Comparison of ENCODE assay signal across 17 mouse cellular contexts in genomic region chr3:138745091-138745490, GRCm38 (mm10). TPM values are rescaled to one million over a fixed set of nuclear protein-coding genes. Genes with fewer than 3 reads are reported as not detected.
DNase-seq lines count a peak whose midpoint lies in the region; ATAC-seq lines count a peak whose summit lies in the region.
"Had no signal": no experiment of that assay in that cellular context is flagged by ENCODE, and none has a peak within 500 bp of the region (broad histone marks: within the 10 kb centered on the region; RNA-seq: fewer than 3 reads in every experiment).

No protein-coding gene starts in this region.

- H3K27me3 ChIP-seq in forebrain, embryonic 13.5 days, result peaks cover 8% of the 10 kb centered on the region; the same call in 1 of the 2 replicates
- H3K27me3 ChIP-seq in forebrain, embryonic 10.5 days (ENCODE audit: poor library complexity, severe bottlenecking), result peaks cover 16% of the 10 kb centered on the region
- H3K27me3 ChIP-seq in midbrain, embryonic 13.5 days, result peaks cover 8% of the 10 kb centered on the region; the same call in 1 of the 2 replicates
- H3K27me3 ChIP-seq in midbrain, embryonic 11.5 days (ENCODE audit: control insufficient read depth, insufficient read depth, low read length), result peaks cover 8% of the 10 kb centered on the region; the same call in 1 of the 2 replicates
- no peaks in the 10 kb centered on the region for H3K27me3 ChIP-seq in hindbrain, embryonic 15.5 days
- no peaks in the 10 kb centered on the region for H3K27me3 ChIP-seq in neural tube, embryonic 15.5 days (replicated peaks)
- H3K27me3 ChIP-seq in kidney, embryonic 14.5 days (ENCODE audit: control insufficient read depth, insufficient read depth, low read length), result peaks cover 9% of the 10 kb centered on the region; the same call in 1 of the 2 replicates

- no peaks in the 10 kb centered on the region for H3K9me3 ChIP-seq in forebrain, embryonic 13.5 days (replicated peaks)
- H3K9me3 ChIP-seq in forebrain, embryonic 10.5 days, result no peaks in the 10 kb centered on the region
- no peaks in the 10 kb centered on the region for H3K9me3 ChIP-seq in midbrain, embryonic 13.5 days
- H3K9me3 ChIP-seq in midbrain, embryonic 11.5 days (ENCODE audit: control insufficient read depth, low read length), result no peaks in the 10 kb centered on the region
- H3K9me3 ChIP-seq in hindbrain, embryonic 15.5 days, result no peaks in the 10 kb centered on the region
- H3K9me3 ChIP-seq in neural tube, embryonic 15.5 days (replicated peaks), result no peaks in the 10 kb centered on the region
- no peaks in the 10 kb centered on the region for H3K9me3 ChIP-seq in kidney, embryonic 14.5 days (ENCODE audit: control insufficient read depth, low read length)
- H3K9me3 ChIP-seq: heart, embryonic 15.5 days had no signal

- no peak for ATAC-seq in forebrain, embryonic 13.5 days
- ATAC-seq in midbrain, embryonic 13.5 days, result no peak
- ATAC-seq in midbrain, embryonic 11.5 days (ENCODE audit: low FRiP score), result no peak
- ATAC-seq in hindbrain, embryonic 15.5 days (ENCODE audit: low FRiP score, low read depth), result no peak
- no peak for ATAC-seq in neural tube, embryonic 15.5 days (ENCODE audit: low FRiP score)
- no peak for ATAC-seq in kidney, embryonic 14.5 days (ENCODE audit: low FRiP score, low TSS enrichment)

- 0 out of 2 replicates have a peak overlapping the region, but pooled peaks have one; percentile 19 for H3K9ac ChIP-seq in forebrain, embryonic 13.5 days
- H3K9ac ChIP-seq in midbrain, embryonic 13.5 days (replicated peaks), result 0 out of 2 replicates have a peak overlapping the region, but pooled peaks have one; percentile 15
- no peak overlapping the region for H3K9ac ChIP-seq in midbrain, embryonic 11.5 days (ENCODE audit: low read length)
- 0 out of 2 replicates have a peak overlapping the region, but pooled peaks have one; percentile 88 for H3K9ac ChIP-seq in hindbrain, embryonic 15.5 days
- peak overlapping the region; percentile 91; the same call in 1 of the 2 replicates for H3K9ac ChIP-seq in neural tube, embryonic 15.5 days (replicated peaks)
- H3K9ac ChIP-seq in kidney, embryonic 14.5 days (ENCODE audit: low read depth, low read length), result no peak overlapping the region
- H3K9ac ChIP-seq: heart, embryonic 15.5 days had no signal

- WGBS in forebrain, embryonic 13.5 days, result 71% methylated on average over 11 of the region's 11 CpGs
- 87% methylated on average over 11 of the region's 11 CpGs for WGBS in forebrain, embryonic 10.5 days
- WGBS in midbrain, embryonic 13.5 days, result 71% methylated on average over 11 of the region's 11 CpGs
- WGBS in midbrain, embryonic 11.5 days, result 87% methylated on average over 11 of the region's 11 CpGs
- 59% methylated on average over 11 of the region's 11 CpGs for WGBS in hindbrain, embryonic 15.5 days
- WGBS in neural tube, embryonic 15.5 days, result 60% methylated on average over 11 of the region's 11 CpGs
- 81% methylated on average over 11 of the region's 11 CpGs for WGBS in kidney, embryonic 14.5 days

- no peak overlapping the region for H3K27ac ChIP-seq in forebrain, embryonic 13.5 days
- H3K27ac ChIP-seq in forebrain, embryonic 10.5 days, result no peak overlapping the region
- H3K27ac ChIP-seq in midbrain, embryonic 13.5 days, result no peak overlapping the region
- H3K27ac ChIP-seq in midbrain, embryonic 11.5 days (ENCODE audit: low read depth, low read length), result no peak overlapping the region
- 0 out of 2 replicates have a peak overlapping the region, but pooled peaks have one; percentile 31 for H3K27ac ChIP-seq in hindbrain, embryonic 15.5 days (replicated peaks)
- H3K27ac ChIP-seq in neural tube, embryonic 15.5 days (replicated peaks), result 0 out of 2 replicates have a peak overlapping the region, but pooled peaks have one; percentile 95
- H3K27ac ChIP-seq in kidney, embryonic 14.5 days (ENCODE audit: low read depth, low read length), result no peak overlapping the region
- H3K27ac ChIP-seq: heart, embryonic 15.5 days had no signal

- H3K4me3 ChIP-seq in forebrain, embryonic 13.5 days, result 0 out of 2 replicates have a peak overlapping the region, but pooled peaks have one; percentile 87
- no peak overlapping the region for H3K4me3 ChIP-seq in forebrain, embryonic 10.5 days
- H3K4me3 ChIP-seq in midbrain, embryonic 13.5 days (replicated peaks), result peak overlapping the region; percentile 89
- H3K4me3 ChIP-seq in midbrain, embryonic 11.5 days (ENCODE audit: low read depth, low read length), result no peak overlapping the region
- H3K4me3 ChIP-seq in hindbrain, embryonic 15.5 days, result peak overlapping the region; percentile 92
- peak overlapping the region; percentile 96 for H3K4me3 ChIP-seq in neural tube, embryonic 15.5 days (replicated peaks)
- H3K4me3 ChIP-seq in kidney, embryonic 14.5 days (ENCODE audit: low read length), result no peak overlapping the region

- H3K4me1 ChIP-seq in forebrain, embryonic 13.5 days, result peaks cover 31% of the 10 kb centered on the region
- H3K4me1 ChIP-seq in forebrain, embryonic 10.5 days, result peaks cover 32% of the 10 kb centered on the region
- peaks cover 47% of the 10 kb centered on the region for H3K4me1 ChIP-seq in midbrain, embryonic 13.5 days (replicated peaks)
- no peaks in the 10 kb centered on the region; the same call in 1 of the 2 replicates for H3K4me1 ChIP-seq in midbrain, embryonic 11.5 days (ENCODE audit: control insufficient read depth, insufficient read depth, low read length)
- peaks cover 44% of the 10 kb centered on the region for H3K4me1 ChIP-seq in hindbrain, embryonic 15.5 days (replicated peaks)
- H3K4me1 ChIP-seq in neural tube, embryonic 15.5 days, result peaks cover 51% of the 10 kb centered on the region
- peaks cover 21% of the 10 kb centered on the region for H3K4me1 ChIP-seq in kidney, embryonic 14.5 days (ENCODE audit: control insufficient read depth, insufficient read depth, low read length)

- peak overlapping the region; percentile 79 for H3K4me2 ChIP-seq in forebrain, embryonic 13.5 days
- H3K4me2 ChIP-seq in midbrain, embryonic 13.5 days (replicated peaks), result peak overlapping the region; percentile 78
- no peak overlapping the region for H3K4me2 ChIP-seq in midbrain, embryonic 11.5 days
- peak overlapping the region; percentile 87 for H3K4me2 ChIP-seq in hindbrain, embryonic 15.5 days
- H3K4me2 ChIP-seq in neural tube, embryonic 15.5 days, result peak overlapping the region; percentile 83
- H3K4me2 ChIP-seq in kidney, embryonic 14.5 days (replicated peaks; ENCODE audit: low read depth, low read length), result no peak overlapping the region

- no peaks in the 10 kb centered on the region for H3K36me3 ChIP-seq in forebrain, embryonic 13.5 days (ENCODE audit: poor library complexity, severe bottlenecking)
- H3K36me3 ChIP-seq in forebrain, embryonic 10.5 days (replicated peaks), result no peaks in the 10 kb centered on the region
- no peaks in the 10 kb centered on the region for H3K36me3 ChIP-seq in midbrain, embryonic 13.5 days
- H3K36me3 ChIP-seq in midbrain, embryonic 11.5 days (ENCODE audit: control insufficient read depth, insufficient read depth, low read length), result no peaks in the 10 kb centered on the region
- no peaks in the 10 kb centered on the region for H3K36me3 ChIP-seq in hindbrain, embryonic 15.5 days
- H3K36me3 ChIP-seq in neural tube, embryonic 15.5 days, result no peaks in the 10 kb centered on the region
- no peaks in the 10 kb centered on the region for H3K36me3 ChIP-seq in kidney, embryonic 14.5 days (ENCODE audit: control insufficient read depth, insufficient read depth, low read length)
- H3K36me3 ChIP-seq: G1E; heart, embryonic 15.5 days had no signal

- DNase-seq in forebrain, embryonic 10.5 days (ENCODE audit: extremely low spot score, low spot score), result no peak
- DNase-seq in midbrain, embryonic 11.5 days (ENCODE audit: low spot score, missing footprints), result no peak
- no peak for DNase-seq in adrenal gland, postnatal 4 days (ENCODE audit: low spot score in 2 of 2)
- DNase-seq: B cell, adult 2 months; cerebellum, postnatal 10 days; gastrocnemius, postnatal 10 days; kidney, postnatal 14 days; layer of hippocampus, postnatal 36 days; lung, adult 18-20 months; right cerebral cortex, postnatal 14 days had no signal

RNA-seq across cellular contexts. Expression of gene Tspan5, which starts 3.1 kb away (rescaled TPM):
- polyA plus RNA-seq in forebrain, embryonic 13.5 days (2015; fragmentation: Nextera tagmentation; extraction: Ambion mirVana), result 60.2 and 62.7 TPM in 2 replicates
- polyA plus RNA-seq in forebrain, embryonic 10.5 days (2016; fragmentation: Nextera tagmentation; extraction: Ambion mirVana), result 25.3 and 25.7 TPM in 2 replicates
- 75.5 and 79.1 TPM in 2 replicates for polyA plus RNA-seq in midbrain, embryonic 13.5 days (2015; fragmentation: Nextera tagmentation; extraction: Ambion mirVana)
- 46.6 and 48.6 TPM in 2 replicates for polyA plus RNA-seq in midbrain, embryonic 11.5 days (2014; fragmentation: Nextera tagmentation; extraction: Ambion mirVana)
- 92.7 and 104 TPM in 2 replicates for polyA plus RNA-seq in hindbrain, embryonic 15.5 days (2015; fragmentation: Nextera tagmentation; extraction: Ambion mirVana)
- 94.2 and 104 TPM in 2 replicates for polyA plus RNA-seq in neural tube, embryonic 15.5 days (2015; fragmentation: Nextera tagmentation; extraction: Ambion mirVana)
- 10 to 100 TPM; 39.3 to 40.5 TPM for total RNA-seq in adrenal gland, postnatal 4 days (2021)
- polyA plus RNA-seq in kidney, embryonic 14.5 days (2014; fragmentation: Nextera tagmentation; extraction: Ambion mirVana), result 18.0 and 28.8 TPM in 2 replicates
- polyA plus RNA-seq: G1E had no signal

Comparison
In these comparisons a context has a peak if more than half of its experiments do, and no peak if none do; other contexts are left out.
1. H3K4me2 ChIP-seq: peak in forebrain, embryonic 13.5 days (single experiment), midbrain, embryonic 13.5 days (single experiment), hindbrain, embryonic 15.5 days (single experiment) and neural tube, embryonic 15.5 days (single experiment); none in midbrain, embryonic 11.5 days (single experiment) and kidney, embryonic 14.5 days (single experiment).
2. H3K4me3 ChIP-seq: peak in forebrain, embryonic 13.5 days (single experiment), midbrain, embryonic 13.5 days (single experiment), hindbrain, embryonic 15.5 days (single experiment) and neural tube, embryonic 15.5 days (single experiment); none in forebrain, embryonic 10.5 days (single experiment), midbrain, embryonic 11.5 days (single experiment) and kidney, embryonic 14.5 days (single experiment).
3. H3K9ac ChIP-seq: peak in forebrain, embryonic 13.5 days (single experiment), midbrain, embryonic 13.5 days (single experiment), hindbrain, embryonic 15.5 days (single experiment) and neural tube, embryonic 15.5 days (single experiment); none in midbrain, embryonic 11.5 days (single experiment) and kidney, embryonic 14.5 days (single experiment).
4. H3K27ac ChIP-seq: peak in hindbrain, embryonic 15.5 days (single experiment) and neural tube, embryonic 15.5 days (single experiment); none in forebrain, embryonic 13.5 days (single experiment), forebrain, embryonic 10.5 days (single experiment), midbrain, embryonic 13.5 days (single experiment), midbrain, embryonic 11.5 days (single experiment) and kidney, embryonic 14.5 days (single experiment).